Mouse (Mus musculus) cerebellum, postnatal 36 days (tissue): Measurements from ENCODE around the gene Ccdc47.
"Not testable (repeated sequence)": the region's sequence is repeated elsewhere in the genome, so short reads cannot be mapped to it uniquely, and the experiment has no call there.

Experiments used
- DNase-seq, 2 experiments: peaks; one replicate each; pipeline ENCODE4 v3.0.0; 2021 to 2022; ENCODE audit warnings: mixed read lengths in 2 of 2

Ccdc47 gene

DNA sequence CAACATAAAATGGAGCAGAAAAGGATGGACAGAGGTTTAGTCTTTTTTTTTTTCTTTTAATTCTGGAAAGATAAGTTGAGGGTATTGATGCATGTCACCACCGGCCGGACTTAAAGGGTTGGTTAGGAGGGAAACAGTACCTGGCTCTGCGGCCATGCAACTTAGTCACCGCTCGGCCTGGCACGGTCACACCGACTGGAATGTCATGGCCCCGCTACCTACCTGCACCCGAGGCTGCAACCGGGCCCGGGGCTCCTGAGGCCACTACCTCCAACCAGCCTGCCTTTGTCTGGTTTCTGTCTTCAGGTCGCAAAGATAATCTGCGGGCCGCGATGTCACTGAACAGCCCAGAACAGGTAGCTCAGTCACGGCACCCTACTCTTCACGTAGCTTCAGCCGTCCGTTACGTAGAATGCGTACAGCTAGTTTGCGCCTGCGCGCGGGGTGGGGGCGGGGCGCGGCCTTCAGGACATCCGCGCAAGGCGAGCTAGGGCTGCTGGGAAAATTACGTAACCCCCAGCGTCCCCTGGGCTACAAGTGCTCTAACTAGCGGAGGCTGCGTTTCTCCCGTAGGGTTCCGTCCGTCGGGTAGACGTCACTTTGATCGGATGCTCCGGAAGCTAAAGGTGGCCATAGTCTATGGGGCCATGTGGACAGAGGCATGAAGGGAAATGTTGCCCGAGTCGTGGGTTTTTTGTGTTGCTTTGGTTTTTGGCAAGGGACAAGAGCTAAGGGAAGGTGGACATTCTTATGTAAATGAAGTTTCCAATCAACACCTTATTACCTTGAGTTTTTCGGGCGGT, at the start of gene Ccdc47:
Gene Ccdc47, minus strand, starts transcription at position 418 of the 803 bp plus-strand sequence.
- peak; percentile 96 to 97 for DNase-seq

GRCm38 (mm10) chr11:106265570-106265969, 49.4 kb upstream of the Ccdc47 start:
- DNase-seq: no peak

DNA sequence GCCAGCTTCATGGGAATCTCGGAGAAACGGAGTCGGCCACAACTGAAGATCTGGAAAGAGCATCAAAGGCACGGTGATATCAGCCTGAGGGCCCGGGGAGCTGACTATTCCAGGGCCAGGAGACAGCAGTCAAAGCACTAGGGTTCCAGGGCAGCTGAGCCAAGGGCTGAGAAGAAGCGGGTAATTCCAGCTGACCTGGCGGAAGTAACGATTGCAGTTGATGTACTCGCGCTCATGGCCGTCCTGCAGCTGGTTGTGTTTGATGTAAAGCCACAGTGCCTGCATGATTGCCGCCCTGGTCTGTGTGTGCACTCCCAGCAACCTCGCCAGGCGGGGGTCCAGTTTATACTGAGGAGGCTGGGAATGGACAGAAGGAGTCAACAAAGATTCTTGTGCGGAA, 48.8 kb upstream of the Ccdc47 start:
- no peak for DNase-seq

- peak in 1 of 2 experiments; percentile 35 for DNase-seq
Observed at GRCm38 (mm10) chr11:106263963-106264362, 47.8 kb upstream of the Ccdc47 start.

GRCm38 (mm10) chr11:106260826-106261450, 44.8 kb upstream of the Ccdc47 start:
- no peak for DNase-seq

- DNase-seq: peak in 1 of 2 experiments; percentile 49
Observed at GRCm38 (mm10) chr11:106256775-106257174, 40.6 kb upstream of the Ccdc47 start.

DNA sequence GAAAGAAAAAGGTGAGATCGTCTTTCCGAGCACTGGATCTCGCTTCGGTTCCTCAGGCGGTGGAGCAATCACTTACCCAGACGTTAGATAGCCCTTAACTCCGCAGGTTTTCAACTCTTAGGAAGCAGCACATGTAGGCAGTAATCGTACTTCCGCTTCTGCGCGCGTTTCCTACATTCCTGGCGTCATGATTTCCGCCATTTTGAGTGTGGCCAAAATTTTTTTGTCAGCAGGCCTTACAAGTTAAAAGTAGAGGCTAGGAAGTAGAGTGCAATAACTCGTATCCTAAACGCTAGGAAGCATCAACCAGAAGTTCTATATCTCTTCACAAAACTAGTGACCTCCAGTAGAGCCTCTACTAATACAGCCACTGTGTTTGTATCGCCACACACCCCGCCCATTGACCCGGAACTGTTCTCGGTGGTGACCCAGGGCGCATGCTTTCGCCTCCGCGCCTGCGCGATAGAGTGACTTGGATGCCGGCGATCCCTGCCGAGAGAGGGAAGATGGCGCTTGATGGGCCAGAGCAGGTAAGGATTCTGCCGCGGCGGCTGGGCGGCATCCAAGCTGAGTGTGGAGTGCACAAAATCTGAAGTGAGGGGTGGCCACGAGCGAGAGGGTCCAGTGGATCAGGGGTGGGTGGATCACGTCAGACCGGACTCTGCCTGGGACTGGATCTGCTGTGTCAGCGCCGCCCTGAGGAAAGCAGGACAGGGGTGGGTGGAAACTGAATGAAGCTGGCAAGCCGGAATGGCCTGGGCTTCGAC, 39.7 kb upstream of the Ccdc47 start, which contains the start of the genes Ftsj3 and Psmc5:
Gene Ftsj3, minus strand, starts transcription at position 395 of the 767 bp plus-strand sequence.
Gene Psmc5, plus strand, starts transcription at position 470 of the 767 bp plus-strand sequence.
- peak; percentile 98 to 99 for DNase-seq

DNA sequence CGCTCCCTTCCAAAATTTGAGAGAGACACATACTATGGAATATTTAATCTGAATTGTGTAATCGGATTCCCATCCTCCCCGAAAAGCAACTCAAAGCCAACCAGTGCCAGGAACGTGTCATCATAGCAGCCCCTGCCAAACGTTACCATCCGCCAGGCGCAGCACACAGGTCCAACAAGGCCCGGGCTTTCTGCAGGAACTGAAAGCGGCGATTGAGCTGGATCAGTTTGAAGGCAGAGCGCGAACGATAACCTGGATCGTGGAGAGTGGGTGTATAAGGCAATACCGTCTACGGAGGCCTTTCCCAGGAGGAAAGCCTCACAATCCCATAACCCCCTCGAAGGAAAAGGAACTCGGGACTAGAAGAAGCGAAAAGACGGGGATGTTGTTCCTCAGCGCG, 39.0 kb upstream of the Ccdc47 start:
- DNase-seq: no peak

DNA sequence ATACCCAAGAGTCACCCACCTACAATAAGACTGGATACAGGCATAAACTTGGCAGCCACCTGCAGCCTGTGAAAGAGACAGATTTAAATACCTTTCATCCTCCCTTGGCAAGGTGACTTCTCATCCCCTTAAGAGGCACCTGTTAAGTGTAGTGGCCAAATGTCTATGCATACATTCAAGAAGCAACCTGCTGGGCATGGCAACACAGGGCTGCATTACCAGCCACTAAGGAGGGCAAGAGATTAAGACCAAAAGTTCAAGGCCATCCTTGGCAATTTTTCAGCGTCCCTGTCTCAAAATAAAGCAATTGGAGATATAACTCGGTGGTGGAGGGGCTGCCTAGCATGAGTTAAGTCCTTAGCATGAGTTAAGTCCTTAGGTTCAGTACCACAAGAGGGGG, 38.6 kb upstream of the Ccdc47 start:
- no peak for DNase-seq

GRCm38 (mm10) chr11:106249326-106249725, 33.2 kb upstream of the Ccdc47 start:
- DNase-seq: no peak

GRCm38 (mm10) chr11:106246834-106247233, 30.7 kb upstream of the Ccdc47 start:
- no peak for DNase-seq

DNA sequence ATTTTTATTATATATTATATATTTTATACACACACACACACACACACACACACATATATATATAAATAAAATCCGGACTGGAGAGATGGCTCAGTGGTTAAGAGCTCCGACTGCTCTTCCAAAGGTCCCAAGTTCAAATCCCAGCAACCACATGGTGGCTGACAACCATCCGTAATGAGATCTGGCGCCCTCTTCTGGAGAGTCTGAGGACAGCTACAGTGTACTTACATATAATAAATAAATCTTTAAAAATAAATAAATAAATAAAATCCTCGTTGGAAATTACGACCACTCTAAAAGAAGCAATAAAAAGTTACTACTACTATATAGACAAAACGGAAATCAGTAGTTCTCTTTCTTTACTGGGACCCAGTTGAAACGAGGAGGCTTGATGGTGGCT, 17.8 kb upstream of the Ccdc47 start:
- not testable (repeated sequence) for DNase-seq

GRCm38 (mm10) chr11:106220603-106221002, 4.5 kb upstream of the Ccdc47 start:
- DNase-seq: no peak

DNA sequence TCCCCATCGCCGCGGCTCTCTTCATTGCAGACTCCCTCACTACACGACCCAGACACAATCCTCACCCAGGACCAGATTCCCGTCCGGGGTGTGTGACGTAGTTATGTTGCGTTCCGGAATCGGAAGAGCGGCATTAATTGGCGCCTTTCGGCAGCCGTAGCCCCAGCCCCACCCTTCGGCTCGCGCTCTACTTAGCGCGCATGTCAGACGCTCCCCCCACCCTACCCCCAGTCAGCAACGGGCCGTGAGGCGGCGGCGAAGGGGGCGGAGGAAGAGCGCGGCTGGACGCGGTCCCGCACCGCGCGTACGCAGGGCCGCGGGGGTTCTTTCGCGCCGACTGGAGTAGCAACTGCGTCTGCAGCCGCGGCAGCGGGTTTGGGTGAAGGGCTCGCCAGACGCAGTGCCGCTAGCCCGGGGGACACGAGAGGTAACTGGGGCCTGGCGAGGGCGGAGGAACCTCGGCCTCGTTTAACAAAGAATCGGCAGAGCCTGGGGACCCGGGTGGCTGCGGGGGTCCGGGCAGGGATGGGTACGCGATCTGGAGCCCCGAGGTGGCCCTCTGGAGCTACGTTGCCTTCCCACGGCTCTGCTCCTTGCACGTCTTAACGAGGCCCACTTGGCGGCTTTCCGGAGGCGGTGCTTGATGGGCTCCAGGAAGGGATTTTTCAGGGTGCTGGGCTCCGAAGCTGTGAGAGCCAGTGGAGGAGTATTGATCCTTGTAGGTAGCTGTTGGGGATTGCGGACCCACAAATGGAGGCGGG, 766 bp upstream of the Ccdc47 start, which contains the start of gene Ddx42:
Gene Ddx42, plus strand, starts transcription at position 197 of the 761 bp plus-strand sequence.
- DNase-seq: peak; percentile 88 to 93

GRCm38 (mm10) chr11:106215450-106215859, 689 bp downstream of the Ccdc47 start:
- DNase-seq: no peak

GRCm38 (mm10) chr11:106214856-106215255, 1.3 kb downstream of the Ccdc47 start:
- DNase-seq: peak in 1 of 2 experiments; percentile 13

DNA sequence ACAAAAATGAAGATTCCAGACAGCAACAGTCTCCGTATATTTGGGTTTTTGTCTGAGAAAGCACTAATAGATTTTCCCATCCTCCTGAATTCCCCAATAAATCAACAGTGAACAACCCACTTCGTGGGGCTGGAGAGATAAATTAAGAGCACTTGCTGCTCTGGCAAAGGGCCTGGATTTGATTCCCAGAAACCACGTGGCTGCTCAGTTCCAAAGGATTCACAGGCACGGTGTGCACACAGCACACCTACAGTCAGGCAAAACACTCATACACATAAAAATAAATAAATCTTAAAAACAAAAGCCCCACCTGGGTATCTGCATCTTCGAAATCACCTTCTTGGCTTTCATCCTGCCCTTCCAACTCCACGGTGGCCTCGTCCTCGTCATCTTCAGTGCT, 3.4 kb downstream of the Ccdc47 start:
- no peak for DNase-seq

- DNase-seq: no peak
Observed at GRCm38 (mm10) chr11:106202123-106202465, 14.1 kb downstream of the Ccdc47 start, which contains the start of gene Strada. Gene Strada (minus strand): TSS chr11:106202168.

DNA sequence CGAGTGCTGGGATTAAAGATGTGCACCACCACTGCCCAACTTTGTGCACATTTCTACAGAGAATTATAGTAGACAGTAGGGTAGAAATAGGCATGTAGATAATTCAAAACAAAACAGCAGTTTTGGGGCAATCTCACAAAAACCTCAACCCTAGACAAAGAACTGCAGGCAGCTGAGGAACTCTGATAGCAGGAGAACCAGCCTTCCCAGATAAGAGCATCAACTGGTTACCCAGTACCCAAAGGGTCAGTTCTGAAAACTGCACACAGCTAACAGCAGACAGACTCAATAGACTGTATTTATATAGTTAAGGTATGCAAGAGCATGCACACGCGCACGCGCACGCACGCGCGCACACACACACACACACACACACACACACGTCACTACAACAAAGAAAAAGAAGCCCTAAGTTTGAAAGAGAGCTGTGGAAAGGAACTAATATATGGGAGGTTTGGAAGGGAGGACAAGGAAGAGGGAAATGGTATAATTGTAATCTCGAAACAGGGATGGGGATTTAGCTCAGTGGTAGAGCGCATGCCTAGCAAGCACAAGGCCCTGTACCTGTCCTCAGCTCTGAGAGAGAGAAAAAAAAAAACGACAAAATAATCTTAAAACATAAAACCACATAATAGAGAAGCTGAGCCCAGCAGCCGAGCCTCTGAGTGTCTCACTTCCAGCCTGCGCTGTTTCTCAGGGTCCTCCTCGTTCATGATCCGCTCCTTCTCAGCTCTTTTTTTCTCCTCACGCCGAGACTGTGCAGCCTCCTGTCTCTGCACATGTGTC, 14.6 kb downstream of the Ccdc47 start:
- no peak for DNase-seq

GRCm38 (mm10) chr11:106200756-106201155, 15.4 kb downstream of the Ccdc47 start:
- DNase-seq: no peak

DNA sequence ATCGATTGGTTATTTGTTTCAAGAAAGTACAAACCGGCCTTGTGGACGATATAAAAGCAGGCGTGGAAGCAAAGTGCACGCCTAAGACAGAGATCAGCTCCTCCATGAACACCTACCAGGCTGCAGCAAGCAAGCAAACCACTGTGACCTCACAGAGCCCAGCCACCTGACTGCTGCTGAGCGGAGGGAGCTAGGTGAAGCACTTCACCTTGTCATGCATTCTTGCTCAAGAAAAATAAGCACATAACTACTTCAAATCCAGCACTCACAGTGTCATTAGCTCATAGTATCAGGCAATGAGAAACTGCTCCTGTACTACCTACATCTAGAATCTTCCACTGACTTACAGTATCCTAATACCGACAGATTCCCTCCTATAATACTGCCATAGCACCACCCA, 16.1 kb downstream of the Ccdc47 start:
- not testable (repeated sequence) for DNase-seq

DNA sequence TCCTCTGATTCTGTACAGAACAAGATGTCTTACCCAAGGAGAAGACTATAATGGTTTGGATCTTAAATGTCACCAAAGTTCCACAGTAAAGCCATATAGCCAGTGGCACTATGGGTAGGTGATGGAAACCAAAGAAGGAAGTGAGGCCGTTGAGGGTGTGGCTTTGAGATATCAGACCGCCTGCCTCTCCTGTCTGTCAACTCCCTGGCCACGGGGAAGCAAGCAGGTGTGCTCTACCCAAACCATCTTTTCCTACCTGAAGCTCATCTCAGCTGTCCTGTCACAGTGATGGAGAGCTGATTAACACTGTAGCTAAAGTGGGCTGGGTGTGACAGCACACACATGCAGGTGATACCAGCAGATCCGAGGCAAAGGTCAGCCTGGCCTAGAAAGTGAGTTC, 17.9 kb downstream of the Ccdc47 start:
- no peak for DNase-seq
